Mouse (Mus musculus) MEL-GATA-1-ER (cell line): ENCODE data around the gene Ostm1.

Experiments
- DNase-seq: peaks from one replicate; pipeline ENCODE4 v3.0.0-alpha.2; 2012; ENCODE audit warnings: low read depth; ENCODE audit errors: extremely low read depth

Ostm1 gene

GRCm38 (mm10) chr10:42582566-42583110 is 984 bp upstream of the Ostm1 start:
- DNase-seq = no peak

- no peak for DNase-seq
These were observed 347 bp downstream of the Ostm1 start for GRCm38 (mm10) chr10:42583902-42584435.

- no peak for DNase-seq
These were observed 888 bp downstream of the Ostm1 start for GRCm38 (mm10) chr10:42584436-42584983.

DNA sequence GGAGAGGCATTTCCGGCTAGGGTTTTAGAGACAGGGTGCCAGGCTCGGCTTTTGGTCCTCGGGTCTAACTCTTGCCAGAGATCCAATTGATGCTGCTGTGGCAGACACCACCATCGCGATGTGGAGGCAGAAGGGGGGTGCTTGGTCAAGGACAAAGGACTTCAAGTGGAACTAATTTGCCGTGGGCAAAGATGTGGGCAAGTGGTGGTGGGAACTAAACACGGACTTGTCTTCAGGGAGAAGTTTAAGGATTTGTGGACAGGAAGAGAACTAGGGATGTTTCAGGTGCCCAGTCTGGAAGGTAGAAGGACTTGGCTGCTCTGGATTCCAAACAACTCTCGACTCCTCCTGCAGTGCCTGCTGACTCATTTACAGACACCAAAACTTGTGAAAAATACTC is 1.5 kb downstream of the Ostm1 start:
- DNase-seq = no peak

DNA sequence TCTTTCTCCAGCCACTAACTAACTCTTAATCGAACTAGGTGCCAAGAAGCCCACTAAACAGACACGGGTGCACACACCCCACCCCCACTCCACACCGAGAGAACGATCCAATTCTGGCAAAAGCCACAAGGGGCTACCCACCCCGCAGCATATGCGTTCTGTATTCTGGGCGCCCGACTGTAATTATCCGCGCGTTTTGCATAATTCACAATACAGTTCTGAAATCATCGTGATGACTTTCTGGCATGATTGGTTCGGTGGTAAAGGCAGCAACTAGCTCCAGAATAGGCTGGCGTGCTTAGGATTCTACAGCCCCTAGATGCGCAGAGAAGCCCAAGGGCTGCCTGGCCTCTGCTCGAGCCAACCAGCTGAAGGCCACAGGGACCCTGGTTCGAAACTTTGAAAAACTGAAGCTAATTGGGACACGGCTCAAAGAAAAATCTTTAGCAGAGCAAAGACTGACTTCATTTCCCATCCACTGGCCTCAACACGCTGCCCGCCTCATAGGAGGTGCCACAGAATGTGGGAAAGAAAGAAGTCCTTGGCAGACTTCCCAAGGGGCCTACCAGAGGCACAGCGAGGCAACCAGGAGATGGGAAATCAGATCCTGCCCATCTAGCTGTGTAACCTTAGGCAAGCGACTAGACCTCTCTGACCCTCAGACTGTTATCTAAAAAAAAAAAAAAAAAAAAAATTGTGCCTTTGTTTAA is 2.1 kb downstream of the Ostm1 start:
- DNase-seq = no peak

- no peak for DNase-seq
These were observed 4.5 kb downstream of the Ostm1 start for GRCm38 (mm10) chr10:42587961-42588750.

- DNase-seq = no peak
These were observed 5.9 kb downstream of the Ostm1 start for GRCm38 (mm10) chr10:42589505-42589904.

DNA sequence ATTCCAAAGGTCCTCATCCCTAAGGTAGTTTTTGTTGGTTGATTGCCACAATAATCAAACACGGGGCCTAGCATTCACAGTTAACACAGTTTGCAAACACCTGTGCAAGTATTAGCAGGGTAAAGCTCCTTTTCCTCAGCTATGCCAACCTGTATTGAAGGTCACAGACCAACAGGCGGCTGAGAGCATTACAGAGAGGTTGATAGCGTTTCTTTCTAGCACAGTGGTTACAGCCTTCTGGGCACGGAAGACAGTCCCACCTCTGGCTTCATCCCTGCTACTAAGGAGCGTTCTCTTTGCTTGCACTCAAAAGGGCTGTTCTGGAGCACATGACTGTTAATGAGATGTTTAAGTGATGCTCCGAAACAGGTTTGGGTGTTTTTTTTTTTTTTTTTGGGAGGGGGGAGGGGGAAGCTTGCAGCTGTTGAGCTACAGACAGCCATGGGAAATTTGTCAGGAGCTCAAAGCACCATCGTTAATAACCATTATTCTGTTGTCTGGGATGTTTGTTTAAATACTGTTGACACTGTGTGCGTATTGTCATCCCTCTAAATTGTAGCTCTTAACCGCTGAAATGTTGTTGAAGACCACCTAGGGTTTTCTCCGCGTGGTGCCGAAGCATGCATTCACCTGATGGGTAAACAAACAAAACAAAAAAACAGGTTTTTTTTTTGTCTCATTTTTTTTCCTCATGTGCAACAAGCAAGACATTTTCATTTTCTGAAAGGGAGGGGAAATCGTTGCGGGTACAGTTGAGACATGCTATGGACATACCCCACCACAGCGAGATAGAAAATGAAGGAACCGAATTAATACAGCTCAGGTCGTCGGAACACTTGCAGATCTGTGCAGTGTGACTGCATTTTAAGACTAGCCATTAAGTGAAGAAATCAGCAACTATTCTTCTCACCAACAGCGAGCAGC is 6.9 kb downstream of the Ostm1 start:
- no peak for DNase-seq

DNA sequence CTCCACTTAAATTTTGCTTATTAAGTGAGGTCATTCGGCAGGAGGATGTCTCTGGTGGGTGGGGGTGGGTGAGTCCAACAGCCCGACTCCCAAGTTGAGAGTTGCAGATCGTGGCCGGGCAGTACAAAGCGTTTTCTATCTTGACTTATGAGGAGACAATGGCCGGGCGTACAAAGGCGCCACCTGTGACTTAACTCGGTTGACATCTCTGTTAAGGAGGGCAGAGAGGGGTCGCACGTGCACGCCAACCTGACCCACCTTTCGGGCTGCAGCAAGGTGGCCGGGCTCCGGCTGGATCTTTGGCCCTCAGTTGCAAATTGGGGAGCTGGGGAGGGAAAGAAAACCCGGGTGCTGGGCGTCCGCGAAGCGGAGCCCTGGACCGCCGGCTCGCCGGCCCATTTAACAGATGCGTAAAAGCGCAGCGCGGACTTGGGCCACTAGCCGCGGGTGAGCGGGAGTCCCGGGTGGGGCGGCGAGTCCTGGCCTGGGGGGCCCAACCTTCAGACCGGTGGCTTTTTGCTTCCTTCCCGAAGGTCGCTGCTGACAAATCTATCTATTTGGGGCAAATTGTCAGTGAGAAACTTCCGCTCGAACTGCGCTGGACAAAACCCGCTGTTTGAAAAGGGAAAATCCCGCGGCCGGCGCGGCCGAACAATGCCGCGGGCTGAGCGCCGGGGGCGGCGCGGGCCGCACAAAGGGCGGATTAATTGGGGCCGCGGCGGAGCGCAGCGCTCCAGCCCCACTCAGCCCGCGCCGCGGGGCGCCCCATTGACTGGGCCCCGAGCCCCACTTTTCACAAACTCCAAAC is 7.8 kb downstream of the Ostm1 start:
- no peak for DNase-seq

GRCm38 (mm10) chr10:42591993-42592686 is 8.5 kb downstream of the Ostm1 start:
- DNase-seq = no peak

GRCm38 (mm10) chr10:42593201-42593600 is 9.6 kb downstream of the Ostm1 start:
- DNase-seq = no peak

- DNase-seq = no peak
These were observed 15.0 kb downstream of the Ostm1 start for GRCm38 (mm10) chr10:42598615-42599014.

- DNase-seq = no peak
These were observed 17.9 kb downstream of the Ostm1 start for GRCm38 (mm10) chr10:42601556-42601955.

GRCm38 (mm10) chr10:42604874-42605273 is 21.3 kb downstream of the Ostm1 start:
- DNase-seq = peak; percentile 33

- DNase-seq = no peak
These were observed 23.1 kb downstream of the Ostm1 start for GRCm38 (mm10) chr10:42606757-42607156.

GRCm38 (mm10) chr10:42613075-42613474 is 29.5 kb downstream of the Ostm1 start:
- DNase-seq = no peak

- no peak for DNase-seq
These were observed 30.2 kb downstream of the Ostm1 start for GRCm38 (mm10) chr10:42613639-42614381.

DNA sequence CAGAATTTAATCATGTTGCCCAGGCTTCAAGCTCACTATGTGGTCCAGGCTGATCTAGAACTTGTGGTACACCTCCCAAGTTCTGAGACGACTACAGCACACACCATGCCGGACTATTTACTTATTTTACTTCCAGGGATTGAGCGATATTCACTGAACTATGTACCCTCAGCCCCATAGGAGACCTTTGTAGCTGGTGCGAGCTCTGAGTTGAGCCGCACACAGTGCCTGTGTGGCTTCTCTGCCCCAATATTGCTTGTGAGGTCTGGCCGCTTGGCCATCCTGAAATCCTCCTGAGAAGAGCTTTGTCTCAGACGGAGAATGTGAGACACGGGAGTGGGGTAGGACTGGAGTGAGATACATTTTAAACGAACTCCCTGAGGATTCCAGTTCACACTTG is 31.1 kb downstream of the Ostm1 start:
- no peak for DNase-seq

DNA sequence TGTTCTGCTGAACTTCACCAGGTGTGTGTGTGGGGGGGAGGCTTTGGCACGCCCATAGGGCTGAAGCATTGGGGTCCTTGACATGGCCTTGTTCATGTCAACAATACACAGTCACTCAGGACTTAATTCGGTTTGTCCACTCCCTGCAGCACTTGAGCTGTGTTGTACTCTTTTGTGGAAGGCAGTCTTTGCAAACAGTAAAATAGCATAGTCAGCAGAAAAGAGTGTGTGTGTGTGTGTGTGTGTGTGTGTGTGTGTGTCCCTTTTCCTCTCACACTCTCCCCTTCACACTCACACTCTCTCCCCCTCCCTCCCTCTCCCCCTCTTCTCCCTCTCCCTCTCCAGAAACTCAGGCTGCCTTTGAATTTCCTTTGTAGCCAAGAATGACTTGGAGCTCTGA is 34.7 kb downstream of the Ostm1 start:
- DNase-seq = no peak
